Mouse (Mus musculus) liver, adult 2 months (tissue): ENCODE results near the gene Ddr2.

Source experiments
- CTCF ChIP-seq: fragments of 200-500 bp; IDR thresholded peaks from 2 replicates; pipeline ENCODE4 v1.5.1; 2011; ENCODE audit warnings: low read depth, low read length, control low read depth
- POLR2A ChIP-seq: fragments of 200-500 bp; IDR thresholded peaks from 2 replicates; pipeline ENCODE4 v1.6.1; 2011; ENCODE audit warnings: low read length, control low read depth; ENCODE audit not compliant: insufficient read depth; ENCODE audit errors: extremely low read depth

GRCm38 (mm10) chr1:170064083-170064494 lies 46.5 kb downstream of the Ddr2 start:
- TF ChIP-seq CTCF (no peak), POLR2A (no peak)
